Mouse (Mus musculus): Measurements from ENCODE around the gene Acot5. TPM values are rescaled to one million over a fixed set of nuclear protein-coding genes. Genes with fewer than 3 reads are reported as not detected.
A peak's percentile ranks its signal among the peaks of the same experiment; 100 is the strongest.
"Not testable (repeated sequence)": the region's sequence is repeated elsewhere in the genome, so short reads cannot be mapped to it uniquely, and the experiment has no call there.

The Acot5 gene
- polyA plus RNA-seq, 1 experiment from 2014 or later = not detected

GRCm38 (mm10) chr12:84100604-84101492, 31.7 kb downstream of the Acot5 start, which contains the start of gene Acot6:
TSS of gene Acot6 (plus strand) at chr12:84100654.
- ATAC-seq (replicated peaks; ENCODE audit: low FRiP score) = peak; percentile 57
- not testable (repeated sequence) for H3K27ac ChIP-seq (ENCODE audit: low read depth, low read length); H3K27me3 ChIP-seq (replicated peaks; ENCODE audit: control insufficient read depth, insufficient read depth, low read length); H3K36me3 ChIP-seq (ENCODE audit: control insufficient read depth, insufficient read depth, low read length); H3K9me3 ChIP-seq (ENCODE audit: control insufficient read depth, low read length); H3K4me1 ChIP-seq (replicated peaks; ENCODE audit: control insufficient read depth, insufficient read depth, low read length)
- under 1% methylated on average over 76 of the region's 80 CpGs for WGBS
- Histone ChIP-seq H3K9ac (ENCODE audit: low read depth, low read length) (peak within 1 kb of the TSS; percentile 72), H3K4me3 (ENCODE audit: low read depth, low read length) (peak within 1 kb of the TSS; percentile 59), H3K4me2 (peak within 1 kb of the TSS; percentile 91)
- DNase-seq (ENCODE audit: low spot score) = peak; percentile 57

- H3K4me2 ChIP-seq = peak overlapping the region; percentile 91
- H3K27me3 ChIP-seq (replicated peaks; ENCODE audit: control insufficient read depth, insufficient read depth, low read length) = no peaks in the 10 kb centered on the region
- 41% methylated on average over 2 of the region's 2 CpGs for WGBS
- peak overlapping the region; percentile 72 for H3K9ac ChIP-seq (ENCODE audit: low read depth, low read length)
- no peak for DNase-seq (ENCODE audit: low spot score)
- H3K27ac ChIP-seq (ENCODE audit: low read depth, low read length) = no peak overlapping the region
- no peaks in the 10 kb centered on the region for H3K36me3 ChIP-seq (ENCODE audit: control insufficient read depth, insufficient read depth, low read length)
- ATAC-seq (replicated peaks; ENCODE audit: low FRiP score) = no peak
- 0 out of 2 replicates have a peak, but pooled peaks cover 2% of the 10 kb centered on the region for H3K4me1 ChIP-seq (replicated peaks; ENCODE audit: control insufficient read depth, insufficient read depth, low read length)
- peak overlapping the region; percentile 59 for H3K4me3 ChIP-seq (ENCODE audit: low read depth, low read length)
- H3K9me3 ChIP-seq (ENCODE audit: control insufficient read depth, low read length) = no peaks in the 10 kb centered on the region
Observed at GRCm38 (mm10) chr12:84101493-84101845, 32.3 kb downstream of the Acot5 start.

GRCm38 (mm10) chr12:84107012-84107411, 37.9 kb downstream of the Acot5 start:
- ATAC-seq (replicated peaks; ENCODE audit: low FRiP score) (no peak), DNase-seq (ENCODE audit: low spot score) (no peak)
- H3K4me3 ChIP-seq (ENCODE audit: low read depth, low read length) = no peak overlapping the region
- H3K9ac ChIP-seq (ENCODE audit: low read depth, low read length) = no peak overlapping the region
- H3K4me1 ChIP-seq (replicated peaks; ENCODE audit: control insufficient read depth, insufficient read depth, low read length) = no peaks in the 10 kb centered on the region
- H3K27me3 ChIP-seq (replicated peaks; ENCODE audit: control insufficient read depth, insufficient read depth, low read length) = no peaks in the 10 kb centered on the region
- no peaks in the 10 kb centered on the region for H3K9me3 ChIP-seq (ENCODE audit: control insufficient read depth, low read length)
- 74% methylated on average over 3 of the region's 3 CpGs for WGBS
- H3K36me3 ChIP-seq (ENCODE audit: control insufficient read depth, insufficient read depth, low read length) = no peaks in the 10 kb centered on the region
- no peak overlapping the region for H3K4me2 ChIP-seq
- H3K27ac ChIP-seq (ENCODE audit: low read depth, low read length) = no peak overlapping the region

- Histone ChIP-seq H3K9me3 (ENCODE audit: control insufficient read depth, low read length) (no peaks in the 10 kb centered on the region), H3K9ac (ENCODE audit: low read depth, low read length) (no peak overlapping the region), H3K4me2 (no peak overlapping the region), H3K4me3 (ENCODE audit: low read depth, low read length) (no peak overlapping the region), H3K27ac (ENCODE audit: low read depth, low read length) (no peak overlapping the region), H3K4me1 (replicated peaks; ENCODE audit: control insufficient read depth, insufficient read depth, low read length) (no peaks in the 10 kb centered on the region), H3K36me3 (ENCODE audit: control insufficient read depth, insufficient read depth, low read length) (no peaks in the 10 kb centered on the region), H3K27me3 (replicated peaks; ENCODE audit: control insufficient read depth, insufficient read depth, low read length) (no peaks in the 10 kb centered on the region)
- no peak for ATAC-seq (replicated peaks; ENCODE audit: low FRiP score)
- WGBS = 59% methylated on average over 1 of the region's 1 CpGs
- DNase-seq (ENCODE audit: low spot score) = no peak
Observed at GRCm38 (mm10) chr12:84107692-84108091, 38.6 kb downstream of the Acot5 start.

- Histone ChIP-seq H3K9ac (ENCODE audit: low read depth, low read length) (no peak overlapping the region), H3K27me3 (replicated peaks; ENCODE audit: control insufficient read depth, insufficient read depth, low read length) (no peaks in the 10 kb centered on the region), H3K36me3 (ENCODE audit: control insufficient read depth, insufficient read depth, low read length) (no peaks in the 10 kb centered on the region), H3K9me3 (ENCODE audit: control insufficient read depth, low read length) (no peaks in the 10 kb centered on the region), H3K4me1 (replicated peaks; ENCODE audit: control insufficient read depth, insufficient read depth, low read length) (no peaks in the 10 kb centered on the region), H3K4me2 (no peak overlapping the region), H3K4me3 (ENCODE audit: low read depth, low read length) (no peak overlapping the region), H3K27ac (ENCODE audit: low read depth, low read length) (no peak overlapping the region)
- no peak for ATAC-seq (replicated peaks; ENCODE audit: low FRiP score)
- WGBS = 73% methylated on average over 1 of the region's 1 CpGs
- no peak for DNase-seq (ENCODE audit: low spot score)
Observed at GRCm38 (mm10) chr12:84109924-84110323, 40.8 kb downstream of the Acot5 start.

GRCm38 (mm10) chr12:84110814-84111213, 41.7 kb downstream of the Acot5 start:
- H3K9me3 ChIP-seq (ENCODE audit: control insufficient read depth, low read length) = no peaks in the 10 kb centered on the region
- no peak overlapping the region for H3K9ac ChIP-seq (ENCODE audit: low read depth, low read length)
- H3K4me1 ChIP-seq (replicated peaks; ENCODE audit: control insufficient read depth, insufficient read depth, low read length) = no peaks in the 10 kb centered on the region
- no peaks in the 10 kb centered on the region for H3K36me3 ChIP-seq (ENCODE audit: control insufficient read depth, insufficient read depth, low read length)
- WGBS = 80% methylated on average over 4 of the region's 4 CpGs
- H3K27ac ChIP-seq (ENCODE audit: low read depth, low read length) = no peak overlapping the region
- no peak for ATAC-seq (replicated peaks; ENCODE audit: low FRiP score)
- no peak for DNase-seq (ENCODE audit: low spot score)
- H3K4me3 ChIP-seq (ENCODE audit: low read depth, low read length) = no peak overlapping the region
- H3K27me3 ChIP-seq (replicated peaks; ENCODE audit: control insufficient read depth, insufficient read depth, low read length) = no peaks in the 10 kb centered on the region
- no peak overlapping the region for H3K4me2 ChIP-seq

- H3K4me3 ChIP-seq (ENCODE audit: low read depth, low read length) = peak overlapping the region; percentile 70
- 51% methylated on average over 6 of the region's 6 CpGs for WGBS
- H3K27ac ChIP-seq (ENCODE audit: low read depth, low read length) = no peak overlapping the region
- peak overlapping the region; percentile 65 for H3K4me2 ChIP-seq
- H3K9ac ChIP-seq (ENCODE audit: low read depth, low read length) = no peak overlapping the region
- H3K9me3 ChIP-seq (ENCODE audit: control insufficient read depth, low read length) = no peaks in the 10 kb centered on the region
- DNase-seq (ENCODE audit: low spot score) (no peak), ATAC-seq (replicated peaks; ENCODE audit: low FRiP score) (no peak)
- no peaks in the 10 kb centered on the region for H3K4me1 ChIP-seq (replicated peaks; ENCODE audit: control insufficient read depth, insufficient read depth, low read length)
- no peaks in the 10 kb centered on the region for H3K36me3 ChIP-seq (ENCODE audit: control insufficient read depth, insufficient read depth, low read length)
- no peaks in the 10 kb centered on the region for H3K27me3 ChIP-seq (replicated peaks; ENCODE audit: control insufficient read depth, insufficient read depth, low read length)
Observed at GRCm38 (mm10) chr12:84113676-84114075, 44.6 kb downstream of the Acot5 start.

GRCm38 (mm10) chr12:84114153-84114994, 45.2 kb downstream of the Acot5 start, which contains the start of gene Dnal1:
TSS of gene Dnal1 (plus strand) at chr12:84114366.
- H3K4me2 ChIP-seq = peak within 1 kb of the TSS; percentile 65
- H3K4me1 ChIP-seq (replicated peaks; ENCODE audit: control insufficient read depth, insufficient read depth, low read length) = no peaks in the 10 kb centered on the region
- peak; percentile 89 for ATAC-seq (replicated peaks; ENCODE audit: low FRiP score)
- no peak within 1 kb of the TSS for H3K27ac ChIP-seq (ENCODE audit: low read depth, low read length)
- H3K9ac ChIP-seq (ENCODE audit: low read depth, low read length) = peak within 1 kb of the TSS; percentile 15; the same call in 1 of the 2 replicates
- H3K4me3 ChIP-seq (ENCODE audit: low read depth, low read length) = peak within 1 kb of the TSS; percentile 70
- H3K27me3 ChIP-seq (replicated peaks; ENCODE audit: control insufficient read depth, insufficient read depth, low read length) = no peaks in the 10 kb centered on the region
- H3K36me3 ChIP-seq (ENCODE audit: control insufficient read depth, insufficient read depth, low read length) = no peaks in the 10 kb centered on the region
- 3% methylated on average over 30 of the region's 35 CpGs for WGBS
- DNase-seq (ENCODE audit: low spot score) = peak; percentile 91
- H3K9me3 ChIP-seq (ENCODE audit: control insufficient read depth, low read length) = no peaks in the 10 kb centered on the region
